8 mouse cellular contexts compared by ENCODE assay signal in the genomic region with DNA sequence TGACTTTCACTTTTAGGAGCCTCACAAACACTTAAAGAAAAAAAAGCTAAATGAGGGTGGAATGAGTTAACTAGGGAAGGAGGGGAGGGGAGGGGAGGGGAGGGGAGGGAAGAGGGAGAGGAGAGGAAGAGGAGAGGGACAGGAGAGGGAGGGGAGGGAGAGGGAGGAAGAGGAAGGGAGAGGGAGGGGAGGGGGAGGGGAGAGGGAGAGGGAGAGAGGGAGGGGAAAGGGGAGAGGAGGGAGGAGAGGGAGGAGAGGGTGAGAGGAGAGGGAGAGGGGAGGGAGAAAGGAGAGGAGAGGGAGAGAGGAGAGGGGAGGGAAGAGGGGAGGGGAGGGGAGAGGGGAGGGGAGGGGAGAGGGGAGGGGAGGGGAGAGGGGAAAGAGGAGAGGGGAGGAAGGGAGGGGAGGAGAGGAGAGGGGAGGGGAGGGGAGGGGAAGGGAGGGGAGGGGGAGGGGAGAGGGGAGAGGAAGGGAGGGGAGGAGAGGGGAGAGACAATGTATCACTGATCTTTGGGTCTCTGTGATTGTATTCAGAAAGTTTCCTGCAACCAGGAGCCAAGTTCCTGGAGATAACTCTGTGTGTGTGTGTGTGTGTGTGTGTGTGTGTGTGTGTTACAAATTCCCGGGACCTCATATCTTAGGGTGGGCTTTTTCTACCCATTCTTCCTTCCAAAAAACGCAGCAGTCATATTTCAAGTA.
A peak's percentile ranks its signal among the peaks of the same experiment; 100 is the strongest.
DNase-seq lines count a peak whose midpoint lies in the region; ATAC-seq lines count a peak whose summit lies in the region.

No protein-coding gene starts in this region.

- no peak for ATAC-seq in heart, embryonic 16.5 days (replicated peaks; ENCODE audit: extremely low read depth, insufficient read depth, low FRiP score)
- no peak for ATAC-seq in liver, embryonic 16.5 days (ENCODE audit: low read depth)

- no peaks in the 10 kb centered on the region for H3K36me3 ChIP-seq in heart, embryonic 10.5 days
- H3K36me3 ChIP-seq in heart, embryonic 16.5 days (ENCODE audit: control insufficient read depth, insufficient read depth): no peaks in the 10 kb centered on the region
- no peaks in the 10 kb centered on the region for H3K36me3 ChIP-seq in liver, embryonic 16.5 days (ENCODE audit: control insufficient read depth, insufficient read depth)

- no peak overlapping the region; the same call in 1 of the 2 replicates for H3K4me2 ChIP-seq in heart, embryonic 16.5 days (ENCODE audit: low read depth, low read length)
- no peak overlapping the region for H3K4me2 ChIP-seq in liver, embryonic 16.5 days (ENCODE audit: low read depth, low read length)

- no peaks in the 10 kb centered on the region for H3K27me3 ChIP-seq in heart, embryonic 10.5 days (ENCODE audit: insufficient read depth, poor library complexity, severe bottlenecking)
- peaks cover 2% of the 10 kb centered on the region; the same call in 1 of the 2 replicates for H3K27me3 ChIP-seq in heart, embryonic 16.5 days (ENCODE audit: control insufficient read depth, insufficient read depth, low read length)
- H3K27me3 ChIP-seq in liver, embryonic 16.5 days (ENCODE audit: control insufficient read depth, insufficient read depth, low read depth, low read length): no peaks in the 10 kb centered on the region

- peak overlapping the region; percentile 82 for H3K27ac ChIP-seq in heart, embryonic 10.5 days
- H3K27ac ChIP-seq in heart, embryonic 16.5 days (ENCODE audit: low read length): peak overlapping the region; percentile 66
- peak overlapping the region; percentile 32; the same call in 1 of the 2 replicates for H3K27ac ChIP-seq in liver, embryonic 16.5 days (ENCODE audit: low read length)

- peaks cover 36% of the 10 kb centered on the region for H3K4me1 ChIP-seq in heart, embryonic 10.5 days
- peaks cover 24% of the 10 kb centered on the region for H3K4me1 ChIP-seq in heart, embryonic 16.5 days (ENCODE audit: control insufficient read depth, insufficient read depth, low read length)
- peaks cover 18% of the 10 kb centered on the region for H3K4me1 ChIP-seq in liver, embryonic 16.5 days (ENCODE audit: control insufficient read depth, low read depth, low read length)

- H3K9ac ChIP-seq in heart, embryonic 16.5 days (ENCODE audit: low read length): no peak overlapping the region; the same call in 1 of the 2 replicates
- no peak overlapping the region for H3K9ac ChIP-seq in liver, embryonic 16.5 days (ENCODE audit: low read depth, low read length)

- H3K4me3 ChIP-seq in heart, embryonic 10.5 days: no peak overlapping the region
- no peak overlapping the region for H3K4me3 ChIP-seq in heart, embryonic 16.5 days (ENCODE audit: low read length)
- no peak overlapping the region for H3K4me3 ChIP-seq in liver, embryonic 16.5 days (ENCODE audit: low read depth, low read length)

- DNase-seq in heart, embryonic 10.5 days (ENCODE audit: low spot score): no peak
- DNase-seq in heart, postnatal 4 days: no peak
- DNase-seq in 416B (ENCODE audit: low read depth): peak; percentile 28
- no peak for DNase-seq in adrenal gland, adult 8-10 months
- DNase-seq in gastrocnemius, postnatal 14 days: no peak
- no peak for DNase-seq in cerebellum, postnatal 14 days

- no peaks in the 10 kb centered on the region for H3K9me3 ChIP-seq in heart, embryonic 10.5 days
- no peaks in the 10 kb centered on the region for H3K9me3 ChIP-seq in heart, embryonic 16.5 days (replicated peaks; ENCODE audit: control insufficient read depth, low read length)
- no peaks in the 10 kb centered on the region for H3K9me3 ChIP-seq in liver, embryonic 16.5 days (replicated peaks; ENCODE audit: control insufficient read depth, low read length)

- 21% methylated on average over 2 of the region's 2 CpGs for WGBS in heart, embryonic 10.5 days
- whole genome bisulfite sequencing in heart, embryonic 16.5 days: 28% methylated on average over 2 of the region's 2 CpGs
- WGBS in liver, embryonic 16.5 days (ENCODE audit: insufficient replicate concordance): 23% methylated on average over 2 of the region's 2 CpGs

- intact Hi-C loops in gastrocnemius, postnatal 14 days (cut with DNase I; ENCODE audit: low total_unique reads): no loop called here

Comparison
In these comparisons a context has a peak if more than half of its experiments do, and no peak if none do; other contexts are left out.
1. H3K27ac ChIP-seq: peak in every context shown above with its lines; median percentile 82 in heart, embryonic 10.5 days; 66 in heart, embryonic 16.5 days; 32 in liver, embryonic 16.5 days.